Mouse (Mus musculus) bone marrow macrophage, adult 2 months (primary cell): ENCODE data around the gene Slirp.

ENCODE experiments used
- CTCF ChIP-seq: IDR thresholded peaks from 2 replicates; pipeline ENCODE4 v1.5.1; 2012; ENCODE audit warnings: low read depth, mild to moderate bottlenecking, low read length, moderate library complexity
- POLR2A ChIP-seq: IDR thresholded peaks from 2 replicates; pipeline ENCODE4 v1.6.1; 2012; ENCODE audit warnings: mild to moderate bottlenecking, low read depth, low read length, borderline replicate concordance

GRCm38 (mm10) chr12:87410999-87411398 is 32.7 kb upstream of the Slirp start:
- TF ChIP-seq CTCF: no peak
- no peak for TF ChIP-seq POLR2A
